Mouse (Mus musculus): ENCODE measurements around the gene Bri3.

DNA sequence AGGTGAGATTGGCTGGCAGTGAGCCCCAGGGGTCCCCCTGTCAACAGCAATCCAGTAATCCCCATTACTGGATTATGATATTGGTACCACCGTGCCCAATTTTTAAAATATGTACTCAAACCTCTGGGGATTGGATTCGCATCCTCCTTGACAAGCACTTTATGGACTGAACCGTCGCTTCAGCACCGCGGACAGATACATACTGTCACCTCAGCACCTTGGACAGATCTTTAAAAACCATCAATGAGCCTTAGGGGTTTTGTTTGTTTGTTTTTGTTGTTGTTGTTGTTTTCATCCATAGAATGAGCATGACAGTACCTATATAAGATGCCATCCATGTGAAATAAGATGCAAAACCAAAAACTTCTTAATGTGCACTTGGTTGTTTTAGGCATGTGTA is 247.1 kb downstream of the Bri3 start:
- TF ChIP-seq EP300 (IDR thresholded peaks at IDR 0.05; ENCODE audit: insufficient read depth, low read depth, low read length), result no peak
- no peak for TF ChIP-seq POLR2A (IDR thresholded peaks at IDR 0.05; ENCODE audit: insufficient read depth, low read depth, low read length)
- TF ChIP-seq CTCF (IDR thresholded peaks at IDR 0.05), result no peak
